7 mouse cellular contexts compared by ENCODE assay signal in the genomic region with DNA sequence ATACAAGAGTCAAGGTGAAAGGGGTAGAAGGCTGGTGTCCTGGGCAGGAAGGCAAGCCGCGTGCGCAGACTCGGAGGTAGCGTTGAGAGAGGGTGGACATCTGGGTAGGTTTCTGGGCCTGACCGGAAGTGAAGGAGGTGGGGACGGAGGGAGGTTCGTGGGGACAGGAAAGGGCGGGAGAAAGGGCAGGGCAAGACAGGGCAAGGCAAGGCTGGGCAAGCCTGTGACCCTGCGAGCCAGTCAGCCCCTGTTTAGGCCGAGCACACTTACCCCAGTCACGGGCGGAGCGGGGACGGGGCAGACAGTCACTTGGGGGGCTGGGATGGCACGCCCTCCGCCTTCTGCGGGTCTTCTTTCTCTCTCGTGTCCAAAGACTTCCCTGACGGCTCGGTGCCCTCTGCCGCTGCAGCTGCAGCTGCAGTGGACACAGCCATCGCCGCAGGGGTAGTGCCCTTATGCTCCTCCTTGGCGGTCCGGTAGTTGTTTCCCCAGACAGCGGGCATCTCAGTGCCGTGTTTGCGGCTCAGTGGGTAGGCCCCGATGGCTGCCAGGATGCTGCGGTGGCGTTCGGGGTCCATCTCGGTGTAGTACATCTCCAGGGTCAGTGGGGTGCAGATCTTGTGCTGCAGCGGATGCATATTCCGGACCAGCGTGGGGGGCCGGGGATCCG. TPM values are rescaled to one million over a fixed set of nuclear protein-coding genes. Genes with fewer than 3 reads are reported as not detected.
A peak's percentile ranks its signal among the peaks of the same experiment; 100 is the strongest.
DNase-seq lines count a peak whose midpoint lies in the region; ATAC-seq lines count a peak whose summit lies in the region.

No protein-coding gene starts in this region.

- H3K4me3 ChIP-seq in hindbrain, embryonic 13.5 days = peak overlapping the region; percentile 17; the same call in 1 of the 2 replicates

- H3K9ac ChIP-seq in hindbrain, embryonic 13.5 days = peak overlapping the region; percentile 26; the same call in 1 of the 2 replicates

- H3K36me3 ChIP-seq in hindbrain, embryonic 13.5 days = peaks cover 43% of the 10 kb centered on the region

- 40% methylated on average over 39 of the region's 39 CpGs for WGBS in hindbrain, embryonic 13.5 days

- H3K4me2 ChIP-seq in hindbrain, embryonic 13.5 days = peak overlapping the region; percentile 38

- H3K4me1 ChIP-seq in hindbrain, embryonic 13.5 days (replicated peaks) = no peaks in the 10 kb centered on the region

- H3K9me3 ChIP-seq in hindbrain, embryonic 13.5 days = no peaks in the 10 kb centered on the region

- DNase-seq in MN1 (ENCODE audit: low spot score) = peak; percentile 70
- peak; percentile 34 for DNase-seq in embryo, embryonic 11 days
- DNase-seq in spleen, adult 12 weeks (ENCODE audit: low spot score) = no peak
- no peak for DNase-seq in layer of hippocampus, adult 9-10 months (ENCODE audit: low spot score)
- no peak for DNase-seq in left cerebral cortex, adult 18-20 months (ENCODE audit: low spot score in 2 of 2)

- no peak for ATAC-seq in hindbrain, embryonic 13.5 days (ENCODE audit: low FRiP score)
- peak; percentile 14; the same call in 1 of the 2 replicates for ATAC-seq in megakaryocyte progenitor cell, adult 5-6 weeks (replicated peaks; ENCODE audit: poor library complexity)

- peaks cover 44% of the 10 kb centered on the region for H3K27me3 ChIP-seq in hindbrain, embryonic 13.5 days

- no peak overlapping the region for H3K27ac ChIP-seq in hindbrain, embryonic 13.5 days

RNA-seq across cellular contexts. Expression of a gene that starts 12.2 kb away (rescaled TPM):
- 104 and 105 TPM in 2 replicates for polyA plus RNA-seq in hindbrain, embryonic 13.5 days (2015; fragmentation: Nextera tagmentation; extraction: Ambion mirVana)
- total RNA-seq in megakaryocyte progenitor cell, adult 5-6 weeks (2015) = not detected in 2 replicates
- not detected in 2 replicates for total RNA-seq in megakaryocyte progenitor cell, adult 5-6 weeks (2017)
- total RNA-seq in left cerebral cortex, adult 18-20 months (2021) = 100 to 1,000 TPM; 188 to 210 TPM

RNA-seq across cellular contexts. Expression of a gene that starts 21.3 kb away (rescaled TPM):
- polyA plus RNA-seq in hindbrain, embryonic 13.5 days (2015; fragmentation: Nextera tagmentation; extraction: Ambion mirVana) = 16.5 and 28.5 TPM in 2 replicates
- total RNA-seq in megakaryocyte progenitor cell, adult 5-6 weeks (2015) = not detected in 2 replicates
- not detected in 2 replicates for total RNA-seq in megakaryocyte progenitor cell, adult 5-6 weeks (2017)
- not detected for total RNA-seq in left cerebral cortex, adult 18-20 months (2021)

RNA-seq across cellular contexts. Expression of a gene that starts 23.0 kb away (rescaled TPM):
- polyA plus RNA-seq in hindbrain, embryonic 13.5 days (2015; fragmentation: Nextera tagmentation; extraction: Ambion mirVana) = not detected in 2 replicates
- total RNA-seq in megakaryocyte progenitor cell, adult 5-6 weeks (2015) = not detected in 2 replicates
- not detected in 2 replicates for total RNA-seq in megakaryocyte progenitor cell, adult 5-6 weeks (2017)
- total RNA-seq in left cerebral cortex, adult 18-20 months (2021) = not detected

RNA-seq across cellular contexts. Expression of a gene that starts 32.1 kb away (rescaled TPM):
- 27.9 and 30.4 TPM in 2 replicates for polyA plus RNA-seq in hindbrain, embryonic 13.5 days (2015; fragmentation: Nextera tagmentation; extraction: Ambion mirVana)
- total RNA-seq in megakaryocyte progenitor cell, adult 5-6 weeks (2015) = 6.9 and 7.9 TPM in 2 replicates
- total RNA-seq in megakaryocyte progenitor cell, adult 5-6 weeks (2017) = 10.8 and 11.5 TPM in 2 replicates
- 10 to 100 TPM; 51.3 to 51.4 TPM for total RNA-seq in left cerebral cortex, adult 18-20 months (2021)

RNA-seq across cellular contexts. Expression of a gene that starts 33.7 kb away (rescaled TPM):
- polyA plus RNA-seq in hindbrain, embryonic 13.5 days (2015; fragmentation: Nextera tagmentation; extraction: Ambion mirVana) = 55.8 and 60.9 TPM in 2 replicates
- 24.0 and 25.8 TPM in 2 replicates for total RNA-seq in megakaryocyte progenitor cell, adult 5-6 weeks (2015)
- 35.2 and 36.5 TPM in 2 replicates for total RNA-seq in megakaryocyte progenitor cell, adult 5-6 weeks (2017)
- total RNA-seq in left cerebral cortex, adult 18-20 months (2021) = 10 to 100 TPM; 34.5 to 36.1 TPM

Comparison
In these comparisons a context has a peak if more than half of its experiments do, and no peak if none do; other contexts are left out.
1. DNase-seq: peak in MN1 (single experiment) and embryo, embryonic 11 days (single experiment); none in spleen, adult 12 weeks (single experiment), layer of hippocampus, adult 9-10 months (single experiment) and left cerebral cortex, adult 18-20 months (0 of 2).
2. RNA of a gene that starts 12.2 kb away (total RNA-seq): 188 to 210 TPM in left cerebral cortex, adult 18-20 months; not detected in megakaryocyte progenitor cell, adult 5-6 weeks; every median in the first group is over 100 times any median in the second.